Mouse (Mus musculus): ENCODE data around the gene Nek1. TPM values are rescaled to one million over a fixed set of nuclear protein-coding genes. Genes with fewer than 3 reads are reported as not detected.

Nek1 gene
- total and polyA plus RNA-seq, 3 experiments = 8.9 to 35.3 (median 15.6) TPM

DNA sequence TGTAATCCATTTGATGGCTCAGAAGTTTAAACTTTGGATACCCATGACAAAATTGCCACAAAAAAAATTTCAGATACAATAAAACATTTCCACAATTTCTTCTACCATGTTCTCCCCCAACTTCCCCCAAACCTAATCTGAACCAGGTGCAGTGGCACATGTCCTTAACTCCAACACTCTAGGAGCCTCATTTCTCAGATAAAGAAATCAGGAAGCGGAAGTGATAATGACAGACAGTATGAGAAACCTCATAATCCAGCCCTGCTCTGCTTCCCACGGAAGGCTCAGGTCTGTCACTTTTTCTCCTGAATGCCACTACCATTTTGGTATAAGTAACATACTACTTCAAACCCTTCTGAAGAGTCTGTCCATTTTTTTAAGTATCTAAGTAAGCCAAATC, 29.1 kb upstream of the Nek1 start (continued):
- TF ChIP-seq SIN3A (IDR thresholded peaks at IDR 0.05; ENCODE audit: low read length) = peak; percentile 90

DNA sequence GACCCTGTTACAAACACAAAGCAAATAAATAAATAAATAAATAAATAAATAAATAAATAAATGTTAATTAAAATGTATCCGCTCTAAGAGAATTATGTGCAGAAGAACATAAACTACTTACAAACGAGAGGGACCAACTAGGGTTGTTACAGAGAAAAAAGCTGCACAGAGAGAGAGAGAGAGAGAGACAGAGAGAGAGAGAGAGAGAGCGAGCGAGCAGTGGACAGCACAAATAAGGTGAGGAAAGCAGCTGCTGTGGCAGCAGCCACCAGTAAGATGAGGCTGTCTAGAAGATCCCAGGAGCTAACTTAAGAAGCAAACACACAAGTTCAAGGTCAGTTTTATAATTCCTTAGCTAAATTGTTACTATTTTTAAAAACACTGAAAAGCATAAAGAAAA, 28.5 kb upstream of the Nek1 start:
- Histone ChIP-seq H3K27ac (ENCODE audit: control insufficient read depth, low read depth, low read length) (peak overlapping the region; percentile 80), H3K27me3 (ENCODE audit: control insufficient read depth in 1 of 2, insufficient read depth in 2 of 2, low read length in 2 of 2) (no peaks in the 10 kb centered on the region), H3K36me3 (ENCODE audit: control insufficient read depth in 1 of 2, insufficient read depth in 2 of 2, low read length in 2 of 2) (peaks cover 0 to 38% of the 10 kb centered on the region in 2 experiments; a peak in 2 of 4 replicates), H3K79me2 (ENCODE audit: control insufficient read depth, insufficient read depth, low read length, poor library complexity) (peaks cover 42% of the 10 kb centered on the region), H3K4me3 (ENCODE audit: control insufficient read depth in 1 of 2, insufficient read depth in 1 of 2, low read depth in 2 of 2, low read length in 2 of 2) (peak overlapping the region; percentile 21 to 39; a peak in 3 of 4 replicates), H3K4me1 (ENCODE audit: control insufficient read depth in 1 of 2, insufficient read depth in 2 of 2, low read length in 2 of 2) (peaks cover 22 to 23% of the 10 kb centered on the region in 2 experiments), H3K9ac (ENCODE audit: control insufficient read depth, low read depth, low read length, poor library complexity, severe bottlenecking) (peak overlapping the region; percentile 57), H3K9me3 (replicated peaks; ENCODE audit: insufficient read depth, low read length) (no peaks in the 10 kb centered on the region)
- no peak for TF ChIP-seq NRF1 (IDR thresholded peaks at IDR 0.05; ENCODE audit: insufficient read depth, low read depth, low read length, poor library complexity, severe bottlenecking)
- TF ChIP-seq JUND (IDR thresholded peaks at IDR 0.05; ENCODE audit: low read depth, low read length) = peak; percentile 90
- DNase-seq (ENCODE audit: low read depth, low spot score) = no peak

DNA sequence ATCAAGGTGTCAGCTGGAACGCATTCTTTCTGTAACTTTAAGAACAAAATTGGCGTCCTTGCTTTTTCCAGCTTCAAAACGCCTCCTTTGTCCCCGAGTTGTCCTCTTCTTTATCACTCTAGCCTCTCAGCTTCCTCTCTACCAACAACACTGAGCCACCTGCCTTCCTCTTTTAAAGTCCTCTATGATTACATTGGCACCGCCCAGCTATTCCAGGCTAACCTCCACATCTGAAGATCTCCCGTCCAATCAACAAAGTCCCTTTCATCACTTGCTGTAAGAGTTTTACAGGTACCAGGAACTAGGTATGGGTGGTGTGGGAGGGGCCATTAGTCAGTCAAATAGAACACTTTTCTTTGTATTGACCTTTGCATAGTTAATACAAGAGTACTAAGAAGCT, 27.7 kb upstream of the Nek1 start:
- peaks cover 0 to 43% of the 10 kb centered on the region in 2 experiments; a peak in 2 of 4 replicates for H3K36me3 ChIP-seq (ENCODE audit: control insufficient read depth in 1 of 2, insufficient read depth in 2 of 2, low read length in 2 of 2)
- peaks cover 22 to 29% of the 10 kb centered on the region in 2 experiments for H3K4me1 ChIP-seq (ENCODE audit: control insufficient read depth in 1 of 2, insufficient read depth in 2 of 2, low read length in 2 of 2)
- peaks cover 43% of the 10 kb centered on the region for H3K79me2 ChIP-seq (ENCODE audit: control insufficient read depth, insufficient read depth, low read length, poor library complexity)
- no peaks in the 10 kb centered on the region for H3K27me3 ChIP-seq (ENCODE audit: control insufficient read depth in 1 of 2, insufficient read depth in 2 of 2, low read length in 2 of 2)
- peak overlapping the region; percentile 57 for H3K9ac ChIP-seq (ENCODE audit: control insufficient read depth, low read depth, low read length, poor library complexity, severe bottlenecking)
- peak overlapping the region; percentile 80 for H3K27ac ChIP-seq (ENCODE audit: control insufficient read depth, low read depth, low read length)
- DNase-seq (ENCODE audit: low read depth, low spot score) = peak; percentile 74
- H3K9me3 ChIP-seq (replicated peaks; ENCODE audit: insufficient read depth, low read length) = no peaks in the 10 kb centered on the region
- H3K4me3 ChIP-seq (ENCODE audit: control insufficient read depth in 1 of 2, insufficient read depth in 1 of 2, low read depth in 2 of 2, low read length in 2 of 2) = peak overlapping the region; percentile 22 to 39; a peak in 2 of 4 replicates
- no peak for TF ChIP-seq CHD2 (IDR thresholded peaks at IDR 0.05; ENCODE audit: low read length)
- TF ChIP-seq GATA1 (IDR thresholded peaks at IDR 0.05; ENCODE audit: low read depth, low read length) = 0 out of 2 replicates have a peak, but pooled peaks have one; percentile 25
- no peak for TF ChIP-seq MYB (IDR thresholded peaks at IDR 0.05; ENCODE audit: low read depth, low read length)
- no peak for TF ChIP-seq E2F4 (IDR thresholded peaks at IDR 0.05; ENCODE audit: borderline replicate concordance, low read depth, low read length)
- TF ChIP-seq GABPA (IDR thresholded peaks at IDR 0.05; ENCODE audit: low read depth, low read length) = no peak
- no peak for TF ChIP-seq USF2 (IDR thresholded peaks at IDR 0.05; ENCODE audit: borderline replicate concordance in 1 of 2, insufficient read depth in 1 of 2, low read depth in 1 of 2, low read length in 2 of 2)
- TF ChIP-seq USF1 (IDR thresholded peaks at IDR 0.05; ENCODE audit: low read depth, low read length) = 0 out of 2 replicates have a peak, but pooled peaks have one; percentile 16
- no peak for TF ChIP-seq RAD21 (IDR thresholded peaks at IDR 0.05; ENCODE audit: low read depth, low read length)
- TF ChIP-seq BHLHE40 (IDR thresholded peaks at IDR 0.05; ENCODE audit: borderline replicate concordance, low read depth, low read length) = peak; percentile 45; the same call in 1 of the 2 replicates
- no peak for TF ChIP-seq ZKSCAN1 (IDR thresholded peaks at IDR 0.05; ENCODE audit: low read depth, low read length)
- TF ChIP-seq NRF1 (IDR thresholded peaks at IDR 0.05; ENCODE audit: insufficient read depth, low read depth, low read length, poor library complexity, severe bottlenecking) = no peak
- no peak for TF ChIP-seq CTCF (IDR thresholded peaks at IDR 0.05 in 2 of 3, conservative IDR thresholded peaks at IDR 0.05 in 1 of 3; ENCODE audit: control insufficient read depth in 1 of 3, insufficient read depth in 1 of 3, low read depth in 2 of 3, low read length in 3 of 3, poor library complexity in 1 of 3, severe bottlenecking in 1 of 3)
- peak; percentile 24; the same call in 1 of the 2 replicates for TF ChIP-seq ELF1 (IDR thresholded peaks at IDR 0.05; ENCODE audit: low read depth, low read length)
- no peak for TF ChIP-seq ZMIZ1 (IDR thresholded peaks at IDR 0.05; ENCODE audit: low read depth, low read length)
- no peak for TF ChIP-seq SMC3 (IDR thresholded peaks at IDR 0.05; ENCODE audit: low read depth, low read length)
- no peak for TF ChIP-seq TAL1 (IDR thresholded peaks at IDR 0.05; ENCODE audit: low read length)
- TF ChIP-seq POLR2AphosphoS2 (IDR thresholded peaks at IDR 0.05; ENCODE audit: low read length) = no peak
- TF ChIP-seq MYC (IDR thresholded peaks at IDR 0.05; ENCODE audit: low read depth, low read length) = no peak
- TF ChIP-seq POLR2AphosphoS5 (IDR thresholded peaks at IDR 0.05; ENCODE audit: borderline replicate concordance, low read depth, low read length) = no peak
- no peak for TF ChIP-seq NELFE (IDR thresholded peaks at IDR 0.05; ENCODE audit: low read depth, low read length)
- peak; percentile 58 for TF ChIP-seq SIN3A (IDR thresholded peaks at IDR 0.05; ENCODE audit: low read length)
- TF ChIP-seq POLR2A (IDR thresholded peaks at IDR 0.05; ENCODE audit: control insufficient read depth in 1 of 2, insufficient read depth in 1 of 2, low read depth in 1 of 2, low read length in 2 of 2, poor library complexity in 1 of 2) = no peak
- TF ChIP-seq MAZ (IDR thresholded peaks at IDR 0.05; ENCODE audit: low read depth, low read length) = peak; percentile 39; the same call in 1 of the 2 replicates
- TF ChIP-seq TBP (IDR thresholded peaks at IDR 0.05; ENCODE audit: low read depth, low read length) = 0 out of 2 replicates have a peak, but pooled peaks have one; percentile 38
- 0 out of 2 replicates have a peak, but pooled peaks have one; percentile 24 for TF ChIP-seq HCFC1 (IDR thresholded peaks at IDR 0.05; ENCODE audit: low read depth, low read length)
- no peak for TF ChIP-seq KAT2A (conservative IDR thresholded peaks at IDR 0.05; ENCODE audit: low read depth, low read length)
- no peak for TF ChIP-seq UBTF (IDR thresholded peaks at IDR 0.05; ENCODE audit: borderline replicate concordance, insufficient read depth, low read depth, low read length)
- TF ChIP-seq MAX (IDR thresholded peaks at IDR 0.05; ENCODE audit: low read length) = no peak

Measured in MEL (cell line).